Mouse (Mus musculus): ENCODE data around the gene Asphd1.

The Asphd1 gene

DNA sequence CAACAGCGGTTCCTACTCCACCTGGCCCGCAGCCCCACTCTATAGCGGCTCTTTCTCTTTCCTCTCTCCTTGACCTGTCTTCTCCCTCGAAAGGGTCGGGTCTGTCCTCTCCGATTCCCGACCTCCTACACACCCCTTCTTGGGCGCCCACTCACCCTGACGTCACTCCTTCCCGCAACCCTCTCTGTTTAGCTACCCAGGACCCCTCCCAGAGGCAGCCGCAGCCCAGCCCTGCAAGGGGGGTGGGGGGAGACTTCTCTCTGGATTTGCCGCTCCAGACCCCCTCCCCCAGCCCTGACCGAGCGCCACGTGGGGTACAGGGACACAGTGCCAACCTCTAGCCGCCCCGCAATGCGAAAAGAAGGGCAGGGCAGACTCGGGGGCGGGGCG, at the start of gene Asphd1:
Gene Asphd1, minus strand, starts transcription at position 180 of the 390 bp plus-strand sequence.
- no peak for DNase-seq

DNA sequence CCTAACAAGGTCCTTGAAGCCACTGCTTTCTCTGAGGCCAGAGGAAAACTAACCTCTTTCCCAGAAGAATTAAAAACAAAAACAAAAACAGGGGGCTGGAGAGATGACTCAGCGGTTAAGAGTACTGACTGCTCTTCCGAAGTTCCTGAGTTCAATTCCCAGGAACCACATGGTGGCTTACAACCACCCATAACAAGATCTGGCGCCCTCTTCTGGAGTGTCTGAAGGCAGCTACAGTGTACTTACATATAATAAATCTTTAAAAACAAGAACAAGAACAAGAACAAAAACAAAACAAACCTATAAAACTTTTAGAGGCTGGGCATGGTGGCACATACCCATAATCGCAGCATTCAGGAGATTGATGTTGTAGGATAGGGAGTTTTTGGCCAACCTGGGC, 47.1 kb upstream of the Asphd1 start:
- peak in 1 of 2 experiments; percentile 23 for DNase-seq

DNA sequence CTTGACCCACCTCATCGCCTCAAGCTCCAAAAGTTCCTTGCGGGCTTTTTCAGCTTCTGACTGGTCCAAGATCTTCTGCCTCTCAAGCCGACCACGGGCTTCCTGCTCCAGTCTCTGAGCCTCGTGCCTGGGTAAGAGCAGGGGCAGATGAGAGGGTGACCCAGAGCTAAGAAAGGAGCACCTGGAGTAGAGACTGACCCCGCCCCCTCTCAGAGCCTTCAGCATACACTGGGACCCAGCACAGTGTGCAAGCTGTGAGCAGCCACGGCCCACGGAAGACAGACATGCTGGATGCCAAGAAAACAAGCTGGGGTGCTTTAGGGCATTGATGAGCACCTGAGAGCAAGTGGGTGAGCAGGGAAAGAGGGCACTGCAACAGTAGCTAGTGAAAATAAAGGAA, 39.4 kb upstream of the Asphd1 start:
- DNase-seq = no peak

DNA sequence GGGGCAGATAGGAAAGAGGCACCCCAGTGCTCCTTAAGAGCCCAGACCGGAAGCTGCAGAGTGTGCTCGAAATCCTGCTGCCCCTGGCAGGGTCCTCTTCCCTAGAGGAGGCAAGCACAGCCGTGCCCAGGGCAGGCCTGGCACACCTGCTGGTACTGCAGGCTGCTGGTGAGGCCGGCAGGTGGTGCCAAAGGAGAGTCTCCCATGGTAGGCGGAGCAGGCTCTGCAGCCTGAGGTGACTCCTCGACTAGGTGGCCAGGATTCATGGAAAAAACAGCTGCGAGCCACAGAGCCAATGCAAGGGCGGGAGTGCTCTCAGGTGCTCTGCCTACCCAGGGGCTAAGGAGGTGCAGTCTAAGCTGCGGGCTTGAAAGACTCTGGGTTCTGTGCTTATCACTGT, 36.9 kb upstream of the Asphd1 start:
- DNase-seq = peak; percentile 26 to 30

DNA sequence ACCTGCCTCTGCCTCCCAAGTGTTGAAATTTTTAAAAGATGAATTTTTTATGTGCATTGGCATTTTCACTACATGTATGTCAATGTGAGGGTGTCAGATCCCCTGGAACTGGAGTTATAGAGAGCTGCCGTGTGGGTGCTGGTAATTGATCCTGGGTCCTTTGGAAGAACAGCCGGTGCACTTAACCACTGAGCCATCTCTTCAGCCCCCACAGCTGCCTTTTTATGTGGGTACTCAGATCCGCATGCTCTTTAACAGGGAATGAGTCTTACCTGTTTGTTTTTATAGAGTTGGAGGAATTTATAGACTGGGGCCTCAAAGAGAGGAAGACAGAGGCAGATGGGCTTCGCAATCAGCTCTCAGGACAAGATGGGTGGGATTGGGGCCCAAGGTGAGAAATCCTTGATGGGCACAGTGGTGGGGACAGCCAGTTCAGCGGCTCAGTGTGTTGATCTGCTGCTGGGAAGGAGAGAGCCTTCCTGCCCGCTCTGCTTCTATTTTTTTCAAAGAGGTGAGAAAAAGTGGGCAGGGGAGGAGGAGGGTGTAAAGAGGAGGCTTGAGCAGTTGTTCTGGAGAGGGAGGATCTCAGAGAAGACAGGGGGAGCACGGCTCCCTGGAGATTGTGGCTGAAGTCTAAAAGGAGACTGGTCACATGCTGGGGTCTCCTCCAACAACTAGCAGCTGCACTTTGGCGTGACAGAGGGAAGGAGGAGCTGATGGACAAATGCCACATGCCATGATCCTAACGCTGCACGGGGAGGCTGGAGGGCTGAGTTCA, 35.5 kb upstream of the Asphd1 start:
- no peak for DNase-seq

DNA sequence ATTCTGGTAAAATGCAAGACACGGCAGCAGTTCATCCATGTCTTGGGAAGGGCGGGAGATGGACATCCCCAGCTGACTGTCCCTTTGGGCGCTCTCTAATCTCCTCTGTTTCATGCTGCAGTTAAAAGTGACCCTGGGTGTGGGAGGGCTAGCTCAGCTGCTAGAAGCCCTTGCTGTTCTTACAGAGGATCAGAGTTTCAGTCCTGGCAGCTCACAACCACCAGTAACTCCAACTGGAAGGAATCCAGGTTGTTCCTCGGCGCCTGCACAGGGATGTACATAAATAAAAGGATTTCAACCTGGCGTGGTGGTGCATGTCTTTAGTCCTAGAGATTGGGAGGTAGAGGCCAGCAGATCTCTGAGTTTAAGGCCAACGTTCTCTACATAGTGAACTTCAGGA, 33.7 kb upstream of the Asphd1 start:
- DNase-seq = no peak

DNA sequence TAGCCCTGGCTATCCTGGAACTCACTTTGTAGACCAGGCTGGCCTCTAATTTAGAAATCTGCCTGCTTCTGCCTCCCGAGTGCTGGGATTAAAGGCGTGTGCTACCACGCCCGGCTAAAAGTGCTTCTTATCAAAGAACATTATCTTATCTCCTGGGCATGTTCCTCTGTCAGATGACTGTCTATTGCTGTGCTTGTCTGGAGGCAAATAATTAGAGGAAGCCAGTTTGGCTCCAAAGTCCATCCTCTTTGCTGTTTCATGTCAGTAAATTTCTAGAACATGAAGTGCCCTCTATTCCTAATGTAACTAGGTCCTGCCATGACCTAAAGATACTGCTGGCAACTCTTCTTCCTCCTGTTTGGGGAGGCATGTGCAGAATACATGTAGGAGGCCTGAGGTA, 32.7 kb upstream of the Asphd1 start:
- no peak for DNase-seq

DNA sequence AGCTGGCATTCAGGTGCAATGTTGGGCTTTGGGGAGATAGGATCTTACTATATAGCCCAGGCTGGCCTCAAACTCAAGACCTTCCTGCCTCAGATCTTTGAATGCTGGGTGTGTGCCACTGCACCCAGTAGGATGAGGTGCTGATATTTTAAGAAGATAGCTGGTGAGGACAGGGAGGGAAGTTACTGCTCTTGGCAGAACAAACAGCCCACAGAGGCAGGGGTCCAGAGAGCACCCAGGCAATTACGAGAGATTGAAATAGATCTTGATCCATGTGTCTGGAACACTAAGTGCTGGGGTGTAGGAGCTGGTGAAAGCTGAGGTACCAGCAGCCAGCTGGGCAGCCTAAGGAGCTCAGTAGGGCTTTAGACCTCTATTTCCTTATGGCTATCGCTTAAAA, 32.2 kb upstream of the Asphd1 start:
- no peak for DNase-seq

DNA sequence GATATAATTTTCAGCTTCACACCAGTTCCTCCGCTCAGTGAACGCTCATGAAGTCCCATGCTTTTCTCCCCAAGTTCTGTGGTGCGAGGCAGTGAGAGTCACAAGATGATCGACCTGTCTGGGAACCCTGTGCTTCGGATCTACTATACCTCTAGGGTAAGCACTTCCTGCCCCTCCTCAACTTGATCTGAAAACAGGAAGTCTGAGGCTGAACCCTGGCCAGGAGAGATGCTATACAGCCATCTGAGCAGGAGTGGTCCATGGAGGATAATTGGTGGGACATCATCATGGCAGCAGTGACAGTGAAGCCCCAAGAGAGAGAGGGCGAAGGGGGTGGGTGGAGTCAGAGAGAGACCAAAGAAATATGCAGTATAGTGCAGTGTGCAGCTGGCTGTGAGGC, 29.5 kb upstream of the Asphd1 start:
- no peak for DNase-seq

DNA sequence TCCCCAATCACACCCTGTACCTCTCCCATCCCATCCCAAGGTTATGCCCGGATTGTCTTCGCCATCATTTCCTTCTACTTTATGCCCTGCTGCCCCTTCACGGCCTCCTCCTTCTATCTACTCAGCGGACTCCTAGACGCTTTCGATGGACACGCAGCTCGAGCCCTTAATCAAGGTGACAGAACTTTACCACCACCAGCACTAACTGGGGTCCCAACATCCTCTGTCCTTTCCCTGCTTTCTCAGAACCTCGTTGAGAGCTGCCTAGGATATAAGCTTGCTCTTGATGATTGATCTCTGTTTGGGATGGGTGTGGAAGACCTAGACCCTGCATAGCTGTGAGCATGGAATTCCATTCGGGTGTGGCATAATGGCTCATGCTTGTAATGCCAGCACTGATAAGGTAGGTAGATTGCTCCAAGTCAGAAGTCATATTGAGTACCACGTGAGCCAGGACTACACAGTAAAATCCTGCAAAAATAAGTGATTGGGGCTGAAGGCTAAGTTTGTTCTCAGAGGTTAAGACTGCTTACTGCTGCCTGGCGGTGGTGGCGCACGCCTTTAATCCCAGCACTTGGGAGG, 27.6 kb upstream of the Asphd1 start:
- no peak for DNase-seq

DNA sequence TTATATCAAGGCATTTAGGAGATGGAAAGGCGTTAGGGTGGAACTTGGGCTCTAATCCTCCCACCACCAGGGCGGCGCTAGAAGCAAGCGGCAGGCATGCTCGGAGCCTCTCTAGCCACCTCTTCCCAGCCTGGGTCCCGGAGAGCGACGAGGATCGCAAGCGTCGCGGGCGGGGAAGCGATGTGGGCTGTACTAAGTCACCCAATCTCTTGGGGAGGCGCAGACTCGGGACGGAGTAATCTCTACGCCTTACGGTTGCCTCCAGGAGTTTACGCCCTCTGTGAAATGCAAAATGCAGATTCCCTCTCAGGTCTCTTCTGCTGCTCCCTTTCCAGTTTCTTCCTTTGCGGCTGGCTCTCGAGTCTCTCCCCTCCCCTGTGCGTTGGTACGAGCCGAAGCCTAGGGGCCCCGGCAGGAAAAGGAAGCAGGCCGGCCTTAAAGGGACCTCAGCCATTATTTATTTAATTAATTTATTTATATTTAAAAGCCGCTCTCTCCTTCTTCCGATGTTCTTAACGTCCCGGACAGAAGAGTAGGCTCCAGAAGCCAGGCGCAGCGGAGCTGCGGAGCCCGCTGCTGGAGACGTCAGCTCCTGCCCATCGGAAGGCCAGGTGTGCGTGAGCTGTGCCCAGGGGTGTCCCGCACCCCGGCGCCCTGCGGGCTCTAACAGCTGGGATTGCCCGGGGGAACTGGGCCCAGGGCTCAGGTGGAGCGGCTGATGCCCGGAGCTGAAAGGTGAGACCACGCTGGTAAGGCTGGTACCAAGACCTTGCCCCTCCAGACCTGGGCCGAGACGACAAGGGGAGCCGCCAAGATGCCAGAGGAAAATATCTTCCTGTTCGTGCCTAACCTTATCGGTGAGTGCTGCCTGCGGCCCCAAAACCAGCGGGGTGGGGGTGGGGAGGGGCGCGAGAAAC, 26.8 kb upstream of the Asphd1 start, which contains the start of gene Cdiptos:
Gene Cdiptos, minus strand, starts transcription at position 149 of the 917 bp plus-strand sequence.
- DNase-seq = peak; percentile 97 to 98

DNA sequence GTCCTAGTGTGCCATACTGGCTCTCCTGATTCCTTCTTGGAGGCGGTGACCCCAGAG, 26.3 kb upstream of the Asphd1 start, which contains the start of gene Cdipt:
Gene Cdipt, plus strand, starts transcription at position 22 of the 57 bp plus-strand sequence.
- DNase-seq = no peak

DNA sequence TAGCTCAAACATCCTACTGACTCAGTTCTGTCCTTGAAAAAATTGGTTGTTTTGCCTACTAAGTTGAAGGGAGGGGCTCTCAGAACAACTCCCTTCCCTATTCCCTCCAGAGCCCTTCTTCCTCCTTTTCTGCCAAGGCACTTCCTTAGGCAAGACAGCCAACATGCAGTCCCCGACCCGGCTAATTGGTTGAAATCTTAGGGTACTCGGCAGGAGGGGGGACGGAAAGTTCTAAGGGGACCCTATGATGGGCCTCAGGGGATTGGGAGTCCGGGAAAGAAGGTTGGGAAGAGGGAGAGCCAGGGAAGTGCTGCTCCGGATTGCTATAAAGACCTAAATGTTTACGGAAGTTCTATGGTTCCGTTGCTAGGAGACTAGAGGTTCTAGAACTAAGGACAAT, 26.1 kb upstream of the Asphd1 start:
- DNase-seq = no peak

DNA sequence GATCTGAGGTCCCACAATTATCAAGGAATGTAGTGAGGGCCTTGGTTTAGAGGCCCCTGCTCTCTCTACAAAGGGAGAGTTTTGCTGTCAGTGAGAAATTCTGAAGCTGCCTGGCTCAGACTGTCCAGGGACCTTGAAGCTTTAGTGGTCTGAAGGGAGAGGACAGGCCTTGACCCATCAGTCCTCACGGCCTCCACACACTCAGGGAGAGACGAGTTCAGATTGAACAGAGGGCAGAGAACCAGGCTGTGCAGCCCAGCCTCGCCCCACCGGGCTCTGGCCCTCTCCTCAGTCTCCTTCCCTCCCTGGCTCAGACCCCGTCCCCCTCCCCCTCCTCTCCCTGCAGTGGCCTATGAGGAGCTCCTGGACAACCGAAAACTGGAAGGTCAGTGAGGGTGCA, 18.0 kb upstream of the Asphd1 start:
- no peak for DNase-seq

DNA sequence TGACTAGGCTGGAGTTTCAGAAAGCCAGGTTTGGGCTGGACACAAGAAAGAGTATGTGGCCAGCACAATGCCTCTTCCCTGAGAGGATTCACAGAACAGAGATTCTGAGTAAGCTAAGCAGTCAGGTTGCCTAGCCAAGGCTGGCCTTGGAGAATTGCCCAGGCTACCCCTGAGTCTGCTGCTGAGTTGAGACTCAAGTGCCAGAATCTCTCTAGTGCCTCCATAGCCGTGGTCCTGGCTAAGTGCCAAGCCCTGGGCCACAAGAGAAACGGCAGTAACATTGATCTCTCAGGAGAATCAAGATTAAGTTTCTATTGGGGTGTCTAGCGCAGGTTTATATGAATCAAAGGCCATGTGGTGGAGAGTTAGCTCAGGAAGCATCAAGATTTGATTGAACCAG, 16.2 kb upstream of the Asphd1 start:
- DNase-seq = no peak

DNA sequence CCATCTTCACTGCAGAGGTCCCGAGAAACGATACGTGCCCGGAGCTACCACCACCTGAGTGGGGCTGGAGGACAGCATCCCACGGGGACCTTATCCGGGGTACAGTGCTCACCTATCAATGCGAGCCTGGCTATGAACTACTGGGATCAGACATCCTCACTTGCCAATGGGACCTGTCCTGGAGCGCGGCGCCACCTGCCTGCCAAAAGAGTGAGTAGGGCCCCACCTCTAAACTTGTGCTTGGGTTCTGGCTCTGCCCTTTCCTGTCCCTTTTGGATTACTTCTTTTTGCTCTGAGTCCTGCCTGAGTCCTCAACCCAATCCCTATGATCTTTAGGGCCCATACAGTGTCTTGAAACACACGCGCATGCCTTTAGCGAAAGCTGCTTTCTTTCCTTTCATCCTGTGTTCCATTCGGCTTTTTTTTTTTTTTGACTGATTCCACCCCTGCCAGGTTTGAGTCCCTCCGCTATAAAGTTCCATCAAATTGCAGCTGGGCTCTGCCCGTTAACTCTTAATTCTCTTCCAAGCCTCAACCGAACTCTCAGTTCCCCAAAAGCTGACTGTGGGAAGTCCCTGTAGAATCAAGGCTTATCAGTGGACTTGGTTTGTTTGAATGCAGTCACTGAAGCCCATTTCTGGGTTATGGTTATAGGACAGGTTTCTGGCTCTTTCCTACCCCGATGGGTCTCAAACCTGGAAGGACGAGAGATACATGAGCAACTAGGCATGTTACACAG, 14.3 kb upstream of the Asphd1 start:
- peak; percentile 44 to 52 for DNase-seq

DNA sequence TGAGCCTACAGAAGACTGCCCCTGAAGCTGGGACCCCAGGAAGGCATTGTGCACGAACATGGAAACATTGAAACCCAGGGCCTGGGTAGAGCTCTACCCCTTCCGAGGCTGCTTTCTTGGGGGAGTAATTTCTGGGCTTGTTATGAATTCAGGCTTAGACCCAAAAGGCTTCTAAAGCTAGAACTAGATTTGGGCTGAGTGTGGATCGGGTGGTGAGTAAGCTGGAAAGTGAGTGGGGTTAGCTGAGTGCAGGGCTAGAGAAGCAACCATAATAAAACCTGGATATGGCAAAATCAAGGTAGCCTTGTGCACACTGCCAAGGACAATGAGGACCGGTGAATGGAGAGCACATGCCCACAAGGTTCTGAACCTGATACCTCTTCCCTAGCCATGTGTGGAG, 12.6 kb upstream of the Asphd1 start:
- DNase-seq = no peak

DNA sequence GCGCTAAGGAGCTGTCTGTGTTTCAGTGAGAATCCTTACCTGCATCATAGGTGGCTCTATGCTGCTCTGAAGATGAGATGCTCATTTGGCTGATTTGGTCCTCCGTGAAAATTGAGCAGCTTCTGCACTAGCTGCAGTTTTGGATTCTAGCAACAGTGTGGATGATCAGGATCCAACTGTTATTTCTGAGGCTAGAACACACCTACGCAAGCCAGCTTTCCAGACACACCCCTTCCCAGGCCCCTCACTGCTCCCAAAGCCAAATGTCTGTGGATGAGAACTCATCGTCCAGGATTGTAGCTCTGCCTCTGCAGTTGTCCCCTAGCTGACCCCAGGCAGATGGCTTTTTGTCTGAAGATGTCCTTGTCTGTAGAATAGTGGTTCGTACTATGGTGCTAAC, 11.7 kb upstream of the Asphd1 start:
- no peak for DNase-seq

DNA sequence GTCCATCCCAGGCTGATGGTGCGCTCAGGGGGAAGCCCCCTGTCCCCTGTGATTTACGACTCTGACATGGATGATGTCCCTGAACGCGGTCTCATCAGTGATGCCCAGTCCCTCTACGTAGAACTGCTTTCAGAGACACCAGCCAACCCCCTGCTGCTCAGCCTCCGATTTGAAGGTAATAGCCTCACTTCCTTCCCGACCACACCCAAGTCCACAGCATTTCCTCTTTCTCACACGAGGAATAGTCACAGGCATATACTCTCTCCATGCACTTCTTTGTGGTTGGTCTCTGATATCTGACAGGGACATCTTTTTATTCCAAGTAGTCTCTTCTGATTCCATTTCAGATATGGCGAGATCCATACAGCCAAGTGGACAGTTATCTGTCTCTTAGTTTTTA, 10.4 kb upstream of the Asphd1 start:
- no peak for DNase-seq

DNA sequence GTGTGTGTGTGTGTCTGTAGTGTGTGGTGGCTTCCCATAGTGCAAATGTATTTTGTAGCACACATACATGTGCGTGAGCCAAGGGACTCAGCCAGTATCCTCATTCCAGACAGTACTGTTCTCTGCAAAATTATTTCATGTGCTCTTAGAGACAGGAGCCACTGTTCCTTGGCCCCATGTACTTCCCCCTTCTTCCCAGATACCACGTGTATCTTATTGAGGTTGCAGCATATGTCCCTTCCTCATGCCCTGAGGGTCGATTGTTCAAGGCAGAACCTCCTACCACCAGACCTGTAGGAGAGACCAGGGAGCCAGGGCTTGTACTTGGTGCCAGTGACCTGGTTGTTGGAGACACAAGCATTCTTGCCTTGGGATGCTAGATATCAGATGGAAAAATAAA, 5.7 kb upstream of the Asphd1 start:
- no peak for DNase-seq

DNA sequence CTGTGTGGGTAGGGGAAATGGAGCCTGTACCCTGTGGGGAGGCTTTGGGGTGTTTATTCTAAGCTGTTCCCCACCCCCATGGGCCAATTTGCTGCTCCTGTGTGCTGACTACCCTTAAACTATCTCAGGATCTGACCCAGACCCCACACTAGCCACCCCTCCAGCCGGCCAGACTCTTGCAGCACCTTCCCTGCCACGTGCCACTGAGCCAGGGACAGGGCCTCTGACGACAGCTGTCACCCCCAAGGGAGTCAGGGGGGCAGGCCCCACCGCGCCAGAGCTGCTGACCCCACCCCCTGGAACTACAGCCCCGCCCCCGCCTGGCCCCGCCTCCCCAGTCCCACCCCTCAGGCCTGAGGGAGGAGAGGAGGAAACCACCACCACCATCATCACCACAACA, 3.3 kb upstream of the Asphd1 start:
- no peak for DNase-seq

DNA sequence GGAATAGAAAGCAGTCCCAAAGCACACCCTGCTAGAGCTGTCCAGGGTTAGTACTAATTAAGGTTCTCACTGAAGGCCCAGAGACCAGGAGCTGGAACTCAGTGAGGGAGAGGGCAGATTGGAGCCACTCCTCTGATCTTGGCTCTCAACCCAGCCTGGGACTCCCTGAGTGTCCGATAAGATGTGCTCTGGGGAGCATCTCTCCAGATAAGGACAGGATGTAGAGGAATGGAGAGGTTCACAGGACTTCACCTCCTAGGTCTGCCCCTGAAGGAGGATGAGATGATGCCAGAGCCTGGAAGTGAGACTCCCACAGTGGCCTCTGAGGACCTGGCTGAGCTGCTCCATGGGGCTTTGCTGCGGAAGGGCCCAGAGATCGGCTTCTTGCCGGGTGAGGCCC, 2.4 kb upstream of the Asphd1 start:
- DNase-seq = no peak

All from B cell, adult 2 months (primary cell).